Mouse (Mus musculus) B cell, adult 67 days (primary cell): ENCODE results near the gene Gimap3. TPM values are rescaled to one million over a fixed set of nuclear protein-coding genes. Genes with fewer than 3 reads are reported as not detected.

Source experiments
- total RNA-seq, 2 experiments: library from RNA; stranded (reverse); gene quantifications; 4 replicates each; pipeline ENCODE4 v1.2.4; 2023

Gimap3 gene
- total RNA-seq: 100 to 1,000 TPM; 216 to 241 TPM

DNA sequence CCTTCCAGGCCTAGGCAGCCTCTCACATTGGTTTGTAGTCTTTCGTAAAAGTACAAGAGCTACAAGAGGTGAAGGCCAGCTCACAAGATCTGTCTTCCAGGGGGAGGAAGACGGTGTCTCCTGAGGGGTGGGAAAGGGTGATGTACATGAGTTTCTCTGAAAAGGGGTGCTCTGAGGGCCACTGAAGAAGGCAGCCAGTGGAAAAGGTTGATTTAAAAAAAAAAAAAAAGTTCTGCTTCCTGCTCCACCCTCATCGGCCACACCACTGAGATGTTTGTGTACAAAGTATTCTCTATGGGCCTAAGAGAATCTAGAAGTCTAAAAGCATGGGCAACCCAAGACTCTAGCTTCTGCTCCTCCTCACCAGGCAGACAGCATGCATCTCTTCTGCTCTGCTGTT is at the start of gene Gimap3:
Gene Gimap3, minus strand, starts transcription at position 156 of the 400 bp plus-strand sequence.

DNA sequence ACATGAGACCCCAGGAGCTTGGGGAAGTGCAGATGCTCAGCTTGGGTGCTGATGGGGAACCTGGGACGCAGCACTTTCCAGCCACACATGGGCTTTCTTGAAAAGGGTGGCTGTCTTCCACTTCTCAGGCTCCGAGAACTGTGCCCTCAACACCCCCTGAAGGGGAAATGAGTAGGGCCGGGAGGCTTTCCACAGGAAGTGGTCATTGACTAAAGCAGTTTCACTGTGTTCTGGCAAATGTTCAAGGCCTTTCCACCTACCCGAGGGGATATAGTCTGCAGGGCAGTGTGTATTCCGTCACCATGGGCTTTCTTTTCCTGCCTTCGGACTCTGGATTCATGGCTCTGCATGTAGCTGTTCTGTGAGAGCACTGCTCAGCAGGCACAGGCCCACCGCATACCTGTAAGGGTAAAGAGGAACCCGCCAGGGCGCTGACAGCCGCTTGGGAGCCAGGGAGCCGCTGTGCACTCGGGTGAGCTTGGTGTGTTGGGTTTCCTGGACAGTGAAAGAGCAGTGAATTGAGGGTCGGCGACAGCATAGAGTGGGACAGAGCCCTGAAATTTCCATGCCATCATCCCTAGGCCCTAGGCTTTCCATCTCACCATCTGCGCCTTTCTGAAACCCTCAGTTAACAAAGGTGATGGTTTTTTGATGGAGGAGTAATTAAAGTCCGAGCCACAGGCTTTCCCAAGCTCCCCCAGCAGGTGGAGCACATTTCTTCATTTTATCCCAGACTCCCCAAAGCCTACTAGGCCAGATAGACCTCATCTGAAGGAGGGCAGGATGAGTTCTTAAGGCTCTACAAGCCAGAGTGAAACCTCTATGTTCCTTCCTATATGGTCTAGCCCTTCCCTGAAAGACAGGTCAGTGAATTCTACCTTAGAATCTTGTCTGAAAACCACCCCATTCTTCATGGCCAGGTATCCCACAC is 24.4 kb downstream of the Gimap3 start, which contains the start of gene Gimap5:
Gene Gimap5, plus strand, starts transcription at position 239 of the 931 bp plus-strand sequence.

DNA sequence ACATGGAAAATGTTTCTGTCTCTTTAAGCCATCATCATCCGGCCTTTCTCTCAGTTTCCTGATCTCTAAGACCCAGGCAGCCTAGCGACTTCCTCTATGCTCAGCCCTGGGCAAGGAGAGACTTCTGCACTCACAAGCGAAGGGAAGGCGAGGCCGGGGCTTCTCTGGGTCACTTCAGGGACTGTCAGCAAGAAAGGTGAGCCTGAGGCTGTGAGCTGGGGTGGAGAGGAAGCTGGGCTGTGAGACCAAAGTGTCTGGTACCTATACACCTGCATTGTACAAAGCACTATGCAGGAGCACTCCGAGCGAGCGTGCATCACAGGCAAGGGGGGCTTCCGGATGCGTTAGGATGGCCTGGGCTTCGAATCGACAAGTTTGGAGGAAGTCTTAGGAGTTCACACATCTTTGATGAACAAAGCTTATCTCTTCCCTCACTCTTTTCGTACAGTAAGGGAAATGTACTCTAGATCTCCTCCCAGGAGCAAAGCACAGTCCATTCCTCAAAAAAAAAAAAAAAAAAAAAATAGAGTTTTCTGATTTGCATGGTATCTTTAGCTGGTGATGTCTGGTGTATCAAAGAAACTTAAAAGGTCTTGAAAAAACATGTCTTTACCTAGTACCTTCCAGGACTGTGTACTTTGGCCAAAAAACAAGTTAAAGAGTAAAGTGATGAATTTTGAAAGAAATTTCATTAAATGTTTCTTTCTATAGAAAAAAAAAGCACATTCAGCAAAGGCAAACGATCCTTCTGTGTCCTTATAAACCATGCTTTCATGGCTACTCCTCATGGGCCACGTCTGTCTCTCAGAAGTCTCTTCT is 31.5 kb downstream of the Gimap3 start, which contains the start of gene Gimap1:
Gene Gimap1, plus strand, starts transcription at position 94 of the 819 bp plus-strand sequence.

DNA sequence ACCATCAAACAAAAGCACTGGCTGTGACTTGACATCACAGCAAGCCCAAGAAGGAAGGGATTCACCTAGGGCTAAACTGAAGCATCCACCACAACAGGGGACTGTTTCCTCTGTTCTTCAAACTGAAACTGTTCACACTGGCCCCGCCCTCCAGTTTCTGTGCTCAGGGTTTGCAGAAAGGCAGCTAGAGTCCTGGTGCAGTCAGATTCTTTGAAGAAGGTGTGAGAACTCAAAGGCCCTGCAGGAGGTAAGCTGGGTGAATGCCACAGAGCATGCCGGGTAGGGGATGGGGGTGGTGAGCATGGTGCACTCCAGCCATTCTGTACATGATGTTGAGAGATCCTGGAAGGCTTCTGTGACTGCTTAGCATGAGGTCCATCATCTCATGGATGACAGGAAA is 52.2 kb downstream of the Gimap3 start, which contains the start of the genes Gm28053 and Gimap7:
Gene Gm28053, plus strand, starts transcription at position 153 of the 400 bp plus-strand sequence.
Gene Gimap7, plus strand, starts transcription at position 167 of the 400 bp plus-strand sequence.

Other genes with a start within 250 kb of the Gimap3 start
- under 1 TPM; 0.30 to 0.41 TPM for gene Atp6v0e2, start 233.2 kb downstream of the Gimap3 start, total RNA-seq
- 10 to 100 TPM; 45.3 to 55.6 TPM for gene Lrrc61, start 216.1 kb downstream of the Gimap3 start, total RNA-seq
- gene Rarres2, start 198.1 kb downstream of the Gimap3 start, total RNA-seq: not detected
- not detected for gene Gm45021, start 181.2 kb downstream of the Gimap3 start, total RNA-seq
- 1 to 10 TPM; 8.4 to 8.9 TPM for gene Repin1, start 177.0 kb downstream of the Gimap3 start, total RNA-seq
- gene Gm44965, start 176.9 kb downstream of the Gimap3 start, total RNA-seq: not detected
- 1 to 10 TPM; 4.8 to 7.1 TPM for gene Zfp775, start 168.8 kb downstream of the Gimap3 start, total RNA-seq
- gene AI854703, start 144.1 kb downstream of the Gimap3 start, total RNA-seq: under 1 TPM; 0.35 to 0.42 TPM
- 100 to 1,000 TPM; 137 to 176 TPM for gene Gimap8, start 123.6 kb downstream of the Gimap3 start, total RNA-seq
- gene Gimap9, start 94.7 kb downstream of the Gimap3 start, total RNA-seq: 10 to 100 TPM; 75.8 to 78.6 TPM
- gene Gimap4, start 86.3 kb downstream of the Gimap3 start, total RNA-seq: 100 to 1,000 TPM; 146 to 200 TPM
- 1,000 to 10,000 TPM; 1,476 to 1,529 TPM for gene Gimap6, start 62.6 kb downstream of the Gimap3 start, total RNA-seq
- gene Gm28053, start 52.2 kb downstream of the Gimap3 start, total RNA-seq: 10 to 100 TPM; 41.2 to 94.2 TPM
- gene Gimap7, start 52.2 kb downstream of the Gimap3 start, total RNA-seq: 100 to 1,000 TPM; 119 to 135 TPM
- gene Gimap1, start 31.8 kb downstream of the Gimap3 start, total RNA-seq: 100 to 1,000 TPM; 170 to 239 TPM
- 100 to 1,000 TPM; 121 to 177 TPM for gene Gimap5, start 24.7 kb downstream of the Gimap3 start, total RNA-seq
- 1 to 10 TPM in 1 of 2 experiments, under 1 TPM in 1; 0.71 to 1.7 TPM for gene Tmem176a, start 70.1 kb upstream of the Gimap3 start, total RNA-seq
- 1 to 10 TPM; 1.0 to 2.4 TPM for gene Tmem176b, start 70.6 kb upstream of the Gimap3 start, total RNA-seq
- not detected for gene Aoc1, start 102.0 kb upstream of the Gimap3 start, total RNA-seq
- gene 1600015I10Rik, start 159.0 kb upstream of the Gimap3 start, total RNA-seq: not detected
- not detected for gene Doxl2, start 204.1 kb upstream of the Gimap3 start, total RNA-seq
- not detected for gene Svs1, start 216.0 kb upstream of the Gimap3 start, total RNA-seq